Mouse (Mus musculus): ENCODE results near the gene Kit.

GRCm38 (mm10) chr5:75698556-75698955 is 123.8 kb downstream of the Kit start:
- no peak for TF ChIP-seq CTCF (IDR thresholded peaks at IDR 0.05; ENCODE audit: borderline replicate concordance, insufficient read depth, low read depth, low read length)
- no peak for TF ChIP-seq POLR2A (IDR thresholded peaks at IDR 0.05; ENCODE audit: borderline replicate concordance, insufficient read depth, low read length)

Data from cerebellum, adult 2 months (tissue).